ENCODE assay signal across 8 mouse cellular contexts in genomic region chr4:152286183-152286582, GRCm38 (mm10). TPM values are rescaled to one million over a fixed set of nuclear protein-coding genes. Genes with fewer than 3 reads are reported as not detected.
DNase-seq lines count a peak whose midpoint lies in the region; ATAC-seq lines count a peak whose summit lies in the region.

No protein-coding gene starts in this region.

- H3K9me3 ChIP-seq in limb, embryonic 13.5 days = no peaks in the 10 kb centered on the region
- H3K9me3 ChIP-seq in stomach, embryonic 14.5 days (ENCODE audit: control insufficient read depth, low read depth, low read length) = no peaks in the 10 kb centered on the region

- DNase-seq in cerebellum, adult 11-12 months = peak; percentile 67
- no peak for DNase-seq in cerebellum, postnatal 36 days
- peak; percentile 43 for DNase-seq in right cerebral cortex, postnatal 25 days
- DNase-seq in right cerebral cortex, adult 18-20 months = no peak
- no peak for DNase-seq in urinary bladder, postnatal 4 days (ENCODE audit: low spot score in 2 of 2)
- DNase-seq in gastrocnemius, postnatal 10 days = no peak

- peak overlapping the region; percentile 47 for H3K4me2 ChIP-seq in limb, embryonic 13.5 days (replicated peaks)
- H3K4me2 ChIP-seq in stomach, embryonic 14.5 days (replicated peaks; ENCODE audit: low read depth, low read length) = peak overlapping the region; percentile 30; the same call in 1 of the 2 replicates

- H3K4me1 ChIP-seq in limb, embryonic 13.5 days = peaks cover 24% of the 10 kb centered on the region
- peaks cover 14% of the 10 kb centered on the region for H3K4me1 ChIP-seq in stomach, embryonic 14.5 days (ENCODE audit: control insufficient read depth, insufficient read depth, low read length)

- ATAC-seq in limb, embryonic 13.5 days (ENCODE audit: low FRiP score, low read depth) = no peak
- no peak for ATAC-seq in stomach, embryonic 14.5 days (ENCODE audit: insufficient number of reproducible peaks, insufficient read depth, low FRiP score, low read depth)

- no peak overlapping the region for H3K9ac ChIP-seq in limb, embryonic 13.5 days
- no peak overlapping the region for H3K9ac ChIP-seq in stomach, embryonic 14.5 days (replicated peaks; ENCODE audit: low read depth, low read length)

- H3K27ac ChIP-seq in limb, embryonic 13.5 days = no peak overlapping the region
- H3K27ac ChIP-seq in stomach, embryonic 14.5 days (ENCODE audit: low read length) = no peak overlapping the region

- H3K4me3 ChIP-seq in limb, embryonic 13.5 days = peak overlapping the region; percentile 19
- no peak overlapping the region for H3K4me3 ChIP-seq in stomach, embryonic 14.5 days (ENCODE audit: low read depth, low read length)

- WGBS in limb, embryonic 13.5 days = 3% methylated on average over 32 of the region's 32 CpGs
- 2% methylated on average over 32 of the region's 32 CpGs for WGBS in stomach, embryonic 14.5 days

- peaks cover 95% of the 10 kb centered on the region for H3K27me3 ChIP-seq in limb, embryonic 13.5 days
- peaks cover 79% of the 10 kb centered on the region for H3K27me3 ChIP-seq in stomach, embryonic 14.5 days (ENCODE audit: control insufficient read depth, insufficient read depth, low read length)

- H3K36me3 ChIP-seq in limb, embryonic 13.5 days = peaks cover 5% of the 10 kb centered on the region; the same call in 1 of the 2 replicates
- no peaks in the 10 kb centered on the region for H3K36me3 ChIP-seq in stomach, embryonic 14.5 days (ENCODE audit: control insufficient read depth, insufficient read depth, low read length)

RNA-seq across cellular contexts. Expression of gene Hes3, which starts 5.3 kb away (rescaled TPM):
- polyA plus RNA-seq in limb, embryonic 13.5 days (2015; fragmentation: Nextera tagmentation; extraction: Ambion mirVana) = not detected in 2 replicates
- polyA plus RNA-seq in stomach, embryonic 14.5 days (2014; fragmentation: Nextera tagmentation; extraction: Ambion mirVana) = 0.43 TPM in 1 of 2 replicates, not detected in the other
- total RNA-seq in gastrocnemius, postnatal 10 days (2021) = not detected

RNA-seq across cellular contexts. Expression of gene Icmt, which starts 10.8 kb away (rescaled TPM):
- polyA plus RNA-seq in limb, embryonic 13.5 days (2015; fragmentation: Nextera tagmentation; extraction: Ambion mirVana) = 21.8 and 27.0 TPM in 2 replicates
- polyA plus RNA-seq in stomach, embryonic 14.5 days (2014; fragmentation: Nextera tagmentation; extraction: Ambion mirVana) = 20.2 and 22.6 TPM in 2 replicates
- 10 to 100 TPM; 17.3 to 19.1 TPM for total RNA-seq in gastrocnemius, postnatal 10 days (2021)

RNA-seq across cellular contexts. Expression of gene Gpr153, which starts 12.2 kb away (rescaled TPM):
- 9.8 and 10.6 TPM in 2 replicates for polyA plus RNA-seq in limb, embryonic 13.5 days (2015; fragmentation: Nextera tagmentation; extraction: Ambion mirVana)
- polyA plus RNA-seq in stomach, embryonic 14.5 days (2014; fragmentation: Nextera tagmentation; extraction: Ambion mirVana) = 14.2 and 19.1 TPM in 2 replicates
- total RNA-seq in gastrocnemius, postnatal 10 days (2021) = 10 to 100 TPM; 25.1 to 32.2 TPM

RNA-seq across cellular contexts. Expression of gene Rnf207, which starts 32.6 kb away (rescaled TPM):
- polyA plus RNA-seq in limb, embryonic 13.5 days (2015; fragmentation: Nextera tagmentation; extraction: Ambion mirVana) = 0.32 and 0.34 TPM in 2 replicates
- 1.00 and 1.1 TPM in 2 replicates for polyA plus RNA-seq in stomach, embryonic 14.5 days (2014; fragmentation: Nextera tagmentation; extraction: Ambion mirVana)
- total RNA-seq in gastrocnemius, postnatal 10 days (2021) = under 1 TPM in 1 of 2 experiments, not detected in 1; 0.40 TPM

RNA-seq across cellular contexts. Expression of gene Rpl22, which starts 39.4 kb away (rescaled TPM):
- polyA plus RNA-seq in limb, embryonic 13.5 days (2015; fragmentation: Nextera tagmentation; extraction: Ambion mirVana) = 371 and 395 TPM in 2 replicates
- polyA plus RNA-seq in stomach, embryonic 14.5 days (2014; fragmentation: Nextera tagmentation; extraction: Ambion mirVana) = 483 and 497 TPM in 2 replicates
- 100 to 1,000 TPM; 305 to 332 TPM for total RNA-seq in gastrocnemius, postnatal 10 days (2021)

Comparison
In these comparisons a context has a peak if more than half of its experiments do, and no peak if none do; other contexts are left out.
1. DNase-seq: peak in cerebellum, adult 11-12 months (single experiment) and right cerebral cortex, postnatal 25 days (single experiment); none in cerebellum, postnatal 36 days (0 of 2), right cerebral cortex, adult 18-20 months (single experiment), urinary bladder, postnatal 4 days (0 of 2) and gastrocnemius, postnatal 10 days (single experiment).